Mouse (Mus musculus) limb, embryonic 10.5 days (tissue): Measurements from ENCODE around the gene Asns. TPM values are rescaled to one million over a fixed set of nuclear protein-coding genes. Genes with fewer than 3 reads are reported as not detected.
"Not testable (repeated sequence)": the region's sequence is repeated elsewhere in the genome, so short reads cannot be mapped to it uniquely, and the experiment has no call there.

Source experiments
- DNase-seq: peaks from one replicate; pipeline ENCODE4 v3.0.0-alpha.2; 2017; ENCODE audit warnings: low spot score
- H3K27ac ChIP-seq: fragments of 300-500 bp; sonication (generic); 2 replicates; pipeline ENCODE4 v1.5.1; 2016; ENCODE audit warnings: mild to moderate bottlenecking
- H3K27me3 ChIP-seq: fragments of 300-500 bp; sonication (generic); 2 replicates; pipeline ENCODE4 v1.6.1; 2016; ENCODE audit warnings: low read depth, mild to moderate bottlenecking; ENCODE audit not compliant: poor library complexity, severe bottlenecking
- H3K36me3 ChIP-seq: fragments of 300-500 bp; sonication (generic); 2 replicates; pipeline ENCODE4 v1.6.1; 2016; ENCODE audit warnings: mild to moderate bottlenecking, moderate library complexity
- H3K4me1 ChIP-seq: fragments of 300-500 bp; sonication (generic); 2 replicates; pipeline ENCODE4 v1.6.1; 2016
- H3K4me3 ChIP-seq: fragments of 300-500 bp; sonication (generic); 2 replicates; pipeline ENCODE4 v1.5.1; 2016; ENCODE audit warnings: mild to moderate bottlenecking, moderate library complexity
- H3K9me3 ChIP-seq: fragments of 300-500 bp; sonication (generic); replicated peaks from 2 replicates; pipeline ENCODE4 v1.6.1; 2016; ENCODE audit warnings: mild to moderate bottlenecking
- WGBS: fragments of 180-500 bp; shearing (Covaris S2); methylation state at CpG from one replicate; pipeline ENCODE4 v1.1.7; 2016; 5-methylcytosine and 5-hydroxymethylcytosine counted together
- polyA plus RNA-seq: library from polyadenylated mRNA; unstranded; fragments of >200 nt; fragmentation: Nextera tagmentation; extraction: Ambion mirVana; gene quantifications from 2 replicates; pipeline ENCODE4 v1.2.1, GENCODE M21; 2016

The Asns gene
- polyA plus RNA-seq, 1 experiment from 2014 or later: 100.0 TPM

DNA sequence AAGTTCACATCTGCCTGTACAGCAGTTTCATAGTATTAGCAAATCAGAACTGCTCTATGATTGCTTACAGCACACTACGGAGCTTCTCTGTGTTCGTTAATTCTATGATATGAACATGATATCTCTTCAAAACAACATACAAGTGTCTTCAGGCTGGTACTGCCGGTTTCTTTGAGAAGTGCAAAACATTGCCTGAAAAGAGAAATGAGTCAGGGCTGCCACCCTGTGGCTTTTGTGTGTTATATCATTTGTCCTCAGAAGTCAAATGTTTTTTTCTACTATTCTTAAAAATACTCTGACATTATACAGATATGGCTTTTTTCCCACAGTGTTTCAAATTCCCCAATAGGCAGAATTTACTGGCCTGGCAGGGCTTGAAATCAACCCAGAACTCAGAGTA, 22.5 kb downstream of the Asns start:
- Histone ChIP-seq H3K9me3 (no peaks in the 10 kb centered on the region), H3K4me1 (no peaks in the 10 kb centered on the region), H3K27me3 (no peaks in the 10 kb centered on the region), H3K36me3 (peaks cover 12% of the 10 kb centered on the region; the same call in 1 of the 2 replicates), H3K4me3 (no peak overlapping the region), H3K27ac (no peak overlapping the region)
- WGBS: 69% methylated on average over 3 of the region's 3 CpGs
- DNase-seq: no peak

DNA sequence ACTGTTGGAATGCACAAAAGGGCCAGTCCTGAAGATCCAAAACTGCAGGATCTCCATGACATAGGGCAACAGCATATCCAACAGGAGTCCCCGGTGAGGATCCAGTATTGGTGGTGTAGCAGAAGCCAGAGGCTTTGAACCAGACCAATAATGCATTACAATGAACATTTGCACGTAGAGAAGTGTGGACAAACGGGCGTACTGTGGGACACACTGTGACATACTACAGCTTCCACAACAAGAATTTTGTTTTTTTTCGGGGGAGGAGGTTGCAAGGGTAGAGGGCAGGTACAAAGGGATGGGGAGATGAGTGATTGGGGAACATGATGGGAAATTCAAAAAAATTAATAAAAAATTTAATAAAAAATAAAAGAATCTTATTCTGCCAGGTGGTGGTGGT, 23.3 kb downstream of the Asns start:
- Histone ChIP-seq H3K4me1 (no peaks in the 10 kb centered on the region), H3K27me3 (no peaks in the 10 kb centered on the region), H3K36me3 (peaks cover 6% of the 10 kb centered on the region; the same call in 1 of the 2 replicates), H3K4me3 (no peak overlapping the region), H3K27ac (no peak overlapping the region), H3K9me3 (no peaks in the 10 kb centered on the region)
- WGBS: 92% methylated on average over 5 of the region's 5 CpGs
- DNase-seq: no peak

DNA sequence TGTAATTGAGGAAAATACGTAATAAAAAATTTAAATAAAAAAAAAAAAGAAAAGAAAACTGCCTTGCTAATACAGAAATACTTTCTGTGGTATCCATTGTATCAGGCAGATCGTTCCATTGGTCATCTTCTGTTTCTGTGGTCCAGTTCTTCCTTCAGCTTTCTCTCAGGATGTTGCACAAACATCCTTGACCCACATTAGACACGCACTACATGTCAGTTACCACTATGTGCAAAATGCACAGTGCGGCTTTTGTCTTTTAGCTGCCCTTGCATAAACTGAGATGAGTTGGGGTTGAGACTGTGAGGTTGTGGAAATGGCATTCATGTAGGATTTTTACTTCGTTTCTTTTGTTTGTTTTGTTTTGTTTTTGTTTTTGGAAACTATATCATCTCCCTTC, 24.7 kb downstream of the Asns start:
- H3K36me3 ChIP-seq: no peaks in the 10 kb centered on the region
- no peak for DNase-seq
- no peaks in the 10 kb centered on the region for H3K4me1 ChIP-seq
- H3K4me3 ChIP-seq: no peak overlapping the region
- H3K27me3 ChIP-seq: no peaks in the 10 kb centered on the region
- 89% methylated on average over 5 of the region's 5 CpGs for whole genome bisulfite sequencing
- H3K9me3 ChIP-seq: no peaks in the 10 kb centered on the region
- H3K27ac ChIP-seq: no peak overlapping the region

DNA sequence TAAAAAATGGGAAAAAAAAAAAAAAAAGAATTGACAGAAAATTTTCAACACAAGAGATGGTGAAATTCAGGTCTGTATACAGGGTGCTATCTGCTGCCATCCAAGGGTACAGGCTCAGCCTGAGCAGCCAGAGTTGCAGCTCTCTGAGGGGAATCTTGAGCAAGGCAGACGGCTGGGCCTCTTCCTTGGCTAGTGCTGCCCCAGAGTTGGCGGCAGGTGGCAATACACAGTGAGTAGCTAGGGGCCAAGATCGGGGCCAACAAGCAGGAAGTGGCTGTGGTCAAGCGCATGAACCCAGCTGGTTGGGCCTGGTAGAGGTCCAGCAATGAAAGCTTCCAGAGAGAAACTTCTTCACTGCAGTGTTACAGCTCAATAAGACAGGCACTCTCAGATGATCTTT, 27.2 kb downstream of the Asns start:
- not testable (repeated sequence) for H3K27ac ChIP-seq, H3K4me3 ChIP-seq, H3K36me3 ChIP-seq, DNase-seq, H3K4me1 ChIP-seq, H3K9me3 ChIP-seq, H3K27me3 ChIP-seq
- WGBS: 97% methylated on average over 4 of the region's 4 CpGs

DNA sequence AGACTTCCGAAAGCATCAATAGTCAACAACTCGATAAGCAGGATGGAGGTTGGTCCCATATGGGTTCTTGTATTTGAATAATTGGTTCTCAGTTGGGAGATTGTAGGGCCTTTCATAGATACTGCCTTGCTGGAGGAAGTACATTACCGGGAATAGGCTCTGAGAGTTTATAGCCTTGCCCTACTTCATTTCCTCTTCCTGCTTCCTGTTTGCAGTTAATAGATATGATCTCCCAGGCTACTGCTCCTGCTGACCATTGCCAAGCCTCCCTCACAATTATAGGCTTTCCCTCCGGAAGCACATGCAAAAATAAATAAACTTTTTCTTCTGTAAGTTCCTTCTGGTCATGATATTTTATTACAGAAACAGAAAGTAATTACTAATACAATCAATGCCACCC, 31.6 kb downstream of the Asns start:
- Histone ChIP-seq H3K9me3 (no peaks in the 10 kb centered on the region), H3K4me3 (no peak overlapping the region), H3K27ac (no peak overlapping the region), H3K4me1 (no peaks in the 10 kb centered on the region), H3K27me3 (no peaks in the 10 kb centered on the region), H3K36me3 (no peaks in the 10 kb centered on the region)
- 76% methylated on average over 4 of the region's 4 CpGs for WGBS
- no peak for DNase-seq

DNA sequence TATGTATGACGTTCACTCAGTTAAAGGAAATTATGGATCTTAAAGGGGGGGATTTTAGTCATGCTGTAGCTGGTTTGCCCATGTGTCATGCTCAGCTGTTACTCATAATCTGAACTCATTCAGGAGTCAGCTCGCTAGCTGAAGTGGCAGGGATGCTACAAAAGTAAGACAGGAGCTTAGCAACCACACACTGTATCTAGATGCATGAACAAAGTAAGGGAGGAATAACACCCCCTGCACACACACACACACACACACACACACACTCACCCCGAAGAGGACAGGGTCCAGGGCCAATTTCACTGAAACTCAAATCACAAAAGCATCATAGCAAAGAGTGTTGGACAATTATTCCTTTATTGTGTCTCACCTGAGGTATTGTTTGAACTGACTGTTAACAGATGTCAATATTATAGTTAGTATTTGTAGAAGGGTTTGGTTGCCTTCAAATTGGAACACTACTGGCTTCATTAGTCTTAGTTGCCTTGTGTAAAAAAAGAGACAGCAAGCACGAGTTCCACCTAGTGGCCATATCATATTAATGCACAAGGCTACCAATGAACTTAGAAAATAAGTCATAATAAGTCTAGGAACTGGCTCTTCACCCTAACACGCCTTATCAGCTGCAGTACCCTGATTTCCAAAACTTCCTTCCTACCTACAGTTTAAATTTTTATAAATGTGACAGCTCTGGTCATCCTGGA, 32.5 kb downstream of the Asns start:
- 70% methylated on average over 5 of the region's 5 CpGs for WGBS

DNA sequence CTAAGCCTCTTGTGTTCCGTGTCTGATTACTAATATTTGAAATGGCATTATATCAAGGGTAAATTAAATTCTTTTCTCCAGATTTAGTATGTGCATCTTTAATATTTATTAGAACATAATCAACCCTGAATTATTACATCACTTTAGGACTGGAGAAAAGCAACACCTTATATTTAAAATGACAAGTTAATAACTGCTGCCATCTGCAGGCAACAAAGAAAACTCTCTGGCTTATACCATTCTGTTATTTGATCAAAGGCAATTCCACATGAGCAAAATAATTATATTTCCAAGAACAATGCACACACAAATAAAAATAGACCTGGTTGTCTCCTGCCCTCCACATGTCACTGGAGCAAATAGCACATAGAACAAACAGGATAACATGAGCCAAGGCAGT, 36.5 kb downstream of the Asns start:
- Histone ChIP-seq H3K4me1 (no peaks in the 10 kb centered on the region), H3K36me3 (no peaks in the 10 kb centered on the region), H3K9me3 (no peaks in the 10 kb centered on the region), H3K27me3 (no peaks in the 10 kb centered on the region), H3K4me3 (no peak overlapping the region), H3K27ac (no peak overlapping the region)
- 92% methylated on average over 1 of the region's 1 CpGs for WGBS
- DNase-seq: no peak

More for the DNA sequence above, 32.5 kb downstream of the Asns start:
- no peak overlapping the region for H3K27ac ChIP-seq
- no peaks in the 10 kb centered on the region for H3K27me3 ChIP-seq
- no peaks in the 10 kb centered on the region for H3K9me3 ChIP-seq
- H3K4me3 ChIP-seq: no peak overlapping the region
- H3K4me1 ChIP-seq: no peaks in the 10 kb centered on the region
- DNase-seq: no peak
- no peaks in the 10 kb centered on the region for H3K36me3 ChIP-seq

DNA sequence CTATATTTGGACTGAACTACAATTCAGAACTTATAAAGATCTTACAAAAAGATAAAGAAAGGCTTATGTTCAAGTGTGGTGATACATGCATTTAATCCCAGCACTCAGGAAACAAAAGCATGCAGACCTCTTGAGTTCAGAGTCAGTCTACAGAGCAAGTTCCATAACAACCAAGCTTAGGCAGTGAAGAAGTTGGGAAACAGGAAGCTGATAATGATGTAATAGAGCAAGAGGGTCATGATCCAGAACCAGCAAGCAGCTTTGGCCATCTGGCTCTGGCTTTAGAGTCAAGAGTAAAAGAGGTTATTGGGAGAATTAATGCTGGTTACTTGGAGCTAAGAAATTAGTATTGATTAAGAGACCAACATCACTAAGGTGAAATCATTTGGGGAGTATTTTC, 44.6 kb downstream of the Asns start:
- Histone ChIP-seq H3K27ac (no peak overlapping the region), H3K4me3 (no peak overlapping the region), H3K36me3 (no peaks in the 10 kb centered on the region), H3K4me1 (no peaks in the 10 kb centered on the region), H3K27me3 (no peaks in the 10 kb centered on the region), H3K9me3 (no peaks in the 10 kb centered on the region)
- no peak for DNase-seq

Other genes starting within 250 kb of the Asns start
- 2.7 and 5.5 TPM in 2 replicates for gene Tac1, start 138.4 kb downstream of the Asns start, polyA plus RNA-seq
- 2.9 and 3.1 TPM in 2 replicates for gene C1galt1, start 151.6 kb upstream of the Asns start, polyA plus RNA-seq